Mouse (Mus musculus) testis, postnatal 10 days (tissue): ENCODE measurements around the gene Pts.

ENCODE experiments used
- DNase-seq: peaks from one replicate; pipeline ENCODE4 v3.0.0; 2021; ENCODE audit warnings: low spot score

Gene Pts

GRCm38 (mm10) chr9:50491531-50492045 is 36.9 kb downstream of the Pts start:
- no peak for DNase-seq

GRCm38 (mm10) chr9:50490836-50491235 is 37.7 kb downstream of the Pts start:
- no peak for DNase-seq

GRCm38 (mm10) chr9:50485521-50485920 is 43.0 kb downstream of the Pts start:
- no peak for DNase-seq

- DNase-seq, result no peak
Measured at GRCm38 (mm10) chr9:50482743-50483142, 45.8 kb downstream of the Pts start.

GRCm38 (mm10) chr9:50479476-50479875 is 49.0 kb downstream of the Pts start:
- DNase-seq, result no peak

GRCm38 (mm10) chr9:50478826-50479225 is 49.7 kb downstream of the Pts start:
- DNase-seq, result no peak

GRCm38 (mm10) chr9:50477270-50477669 is 51.3 kb downstream of the Pts start:
- no peak for DNase-seq

GRCm38 (mm10) chr9:50476651-50477050 is 51.9 kb downstream of the Pts start:
- DNase-seq, result no peak

- no peak for DNase-seq
Measured at GRCm38 (mm10) chr9:50475745-50476144, 52.8 kb downstream of the Pts start.

GRCm38 (mm10) chr9:50475318-50475717 is 53.2 kb downstream of the Pts start:
- no peak for DNase-seq
